Mouse (Mus musculus) small intestine, adult 2 months (tissue): ENCODE results near the gene Cnnm4. TPM values are rescaled to one million over a fixed set of nuclear protein-coding genes. Genes with fewer than 3 reads are reported as not detected.
A peak's percentile ranks its signal among the peaks of the same experiment; 100 is the strongest.

Source experiments
- H3K27ac ChIP-seq: fragments of 200-500 bp; 2 replicates; pipeline ENCODE4 v1.5.1; 2012; ENCODE audit warnings: low read depth, low read length, control low read depth, inconsistent platforms; ENCODE audit not compliant: insufficient read depth
- H3K27me3 ChIP-seq: fragments of 200-500 bp; 2 replicates; pipeline ENCODE4 v1.6.1; 2012; ENCODE audit warnings: mild to moderate bottlenecking, moderate library complexity, low read length, inconsistent platforms; ENCODE audit not compliant: control insufficient read depth, insufficient read depth
- H3K36me3 ChIP-seq: fragments of 200-500 bp; 2 replicates; pipeline ENCODE4 v1.6.1; 2012; ENCODE audit warnings: mild to moderate bottlenecking, low read length, control low read depth, inconsistent platforms; ENCODE audit not compliant: control insufficient read depth, insufficient read depth
- H3K4me1 ChIP-seq: fragments of 200-500 bp; 2 replicates; pipeline ENCODE4 v1.6.1; 2012; ENCODE audit warnings: low read length, inconsistent platforms, mixed read lengths; ENCODE audit not compliant: control insufficient read depth, insufficient read depth, insufficient read length
- H3K4me3 ChIP-seq: fragments of 200-500 bp; 2 replicates; pipeline ENCODE4 v1.5.1; 2012; ENCODE audit warnings: low read depth, mild to moderate bottlenecking, control low read depth, inconsistent platforms, low read length, moderate library complexity
- CTCF ChIP-seq: fragments of 200-500 bp; IDR thresholded peaks from 2 replicates; pipeline ENCODE4 v1.5.1; 2012; ENCODE audit warnings: low read depth, mild to moderate bottlenecking, control low read depth, inconsistent platforms, low read length, moderate library complexity, mixed read lengths; ENCODE audit not compliant: insufficient replicate concordance, insufficient read length; ENCODE audit errors: extremely low read depth
- POLR2A ChIP-seq: fragments of 200-500 bp; IDR thresholded peaks from 2 replicates; pipeline ENCODE4 v1.6.1; 2012; ENCODE audit warnings: low read depth, mild to moderate bottlenecking, control low read depth, inconsistent platforms, low read length, moderate library complexity
- WGBS: fragments of 180-500 bp; shearing (Covaris S2); methylation state at CpG from one replicate; pipeline ENCODE4 v1.1.7; 2018; 5-methylcytosine and 5-hydroxymethylcytosine counted together
- polyA plus RNA-seq: library from polyadenylated mRNA; depleted of rRNA; stranded (reverse); fragments of >200 nt; gene quantifications from 2 replicates; pipeline ENCODE4 v1.2.3, GENCODE M21; 2012

Cnnm4 gene
- polyA plus RNA-seq, 1 experiment: 107 TPM

DNA sequence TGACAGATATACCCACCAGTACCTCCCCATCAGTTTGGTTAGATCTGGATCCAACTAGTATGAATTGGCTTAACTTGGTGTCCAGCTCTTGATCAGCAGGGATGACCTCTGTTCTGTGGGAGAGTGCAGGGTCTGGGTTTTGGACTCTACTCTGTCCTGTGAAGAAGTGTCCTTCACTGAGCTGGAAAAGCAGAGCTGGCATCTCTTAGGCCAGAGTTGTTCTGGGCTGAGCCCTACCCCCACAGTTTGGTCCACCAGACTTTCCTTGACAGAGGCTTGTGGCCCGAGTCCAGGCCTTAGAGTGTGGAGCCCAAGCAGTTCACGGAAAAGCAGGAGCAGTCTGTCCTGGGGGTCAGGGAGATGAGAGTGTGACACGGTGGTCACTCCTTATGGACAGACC is 3.2 kb downstream of the Cnnm4 start:
- Histone ChIP-seq H3K4me3 (peak overlapping the region; percentile 74), H3K27me3 (no peaks in the 10 kb centered on the region), H3K27ac (peak overlapping the region; percentile 99), H3K36me3 (0 out of 2 replicates have a peak, but pooled peaks cover 7% of the 10 kb centered on the region), H3K4me1 (peaks cover 19% of the 10 kb centered on the region)
- 14% methylated on average over 3 of the region's 3 CpGs for whole genome bisulfite sequencing
- peak; percentile 26; the same call in 1 of the 2 replicates for TF ChIP-seq POLR2A
- no peak for TF ChIP-seq CTCF

DNA sequence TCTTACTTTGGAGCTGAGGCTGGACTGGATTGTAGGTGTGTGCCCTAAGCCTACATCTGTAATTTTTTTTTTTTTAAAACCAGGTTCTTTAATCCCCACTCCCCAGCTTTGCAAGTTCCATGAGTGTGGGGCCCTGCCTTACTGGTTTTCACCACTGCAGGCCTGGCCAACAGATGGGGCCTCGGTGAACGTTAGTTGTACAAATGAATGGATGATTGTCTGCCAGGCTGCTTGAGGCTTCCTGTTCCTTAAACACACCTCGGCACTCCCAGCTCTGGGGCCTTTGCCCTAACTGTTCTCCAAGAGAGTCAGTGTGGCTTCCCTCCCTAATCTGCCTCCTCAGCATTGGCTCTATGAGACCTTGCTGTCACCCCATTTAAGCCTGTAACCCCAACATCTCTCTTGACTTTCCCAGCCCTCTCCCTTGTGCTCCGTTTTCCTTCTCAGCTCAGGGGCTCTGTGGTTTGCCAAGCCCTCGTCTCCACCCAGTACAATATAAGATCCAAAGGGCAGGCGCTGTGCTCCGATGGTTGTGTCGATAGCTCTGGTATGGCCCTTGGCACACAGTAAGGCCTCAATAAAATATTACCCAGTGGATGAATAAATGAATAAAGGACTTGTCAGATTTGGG is 4.2 kb downstream of the Cnnm4 start:
- WGBS: 15% methylated on average over 8 of the region's 8 CpGs
- Histone ChIP-seq H3K4me3 (peak overlapping the region; percentile 74), H3K36me3 (0 out of 2 replicates have a peak, but pooled peaks cover 9% of the 10 kb centered on the region), H3K27me3 (no peaks in the 10 kb centered on the region), H3K27ac (peak overlapping the region; percentile 99), H3K4me1 (peaks cover 21% of the 10 kb centered on the region)
- TF ChIP-seq POLR2A (peak; percentile 70; the same call in 1 of the 2 replicates), CTCF (no peak)

DNA sequence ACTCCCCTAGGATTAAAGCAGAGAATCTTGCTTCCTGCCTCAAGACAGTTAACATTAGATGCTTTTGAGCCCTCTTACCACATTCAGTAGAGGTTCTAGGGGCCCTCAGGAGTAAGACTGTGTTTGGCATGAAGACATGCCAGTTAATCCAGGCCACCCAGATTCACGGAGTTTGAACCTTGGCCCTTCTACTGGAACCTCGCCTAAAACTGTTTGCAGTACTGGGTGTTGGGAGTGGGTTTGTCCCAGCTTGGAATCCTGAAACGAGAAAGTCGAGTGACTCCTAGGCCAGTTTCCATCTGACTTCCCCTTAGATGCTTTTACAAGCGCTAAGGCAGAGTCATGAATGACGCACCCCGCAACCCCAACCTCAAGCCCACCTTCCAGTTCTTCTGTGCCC is 5.0 kb downstream of the Cnnm4 start:
- H3K27me3 ChIP-seq: no peaks in the 10 kb centered on the region
- 26% methylated on average over 7 of the region's 7 CpGs for WGBS
- peak overlapping the region; percentile 56 for H3K4me3 ChIP-seq
- H3K4me1 ChIP-seq: peaks cover 21% of the 10 kb centered on the region
- H3K36me3 ChIP-seq: 0 out of 2 replicates have a peak, but pooled peaks cover 9% of the 10 kb centered on the region
- no peak for TF ChIP-seq POLR2A
- TF ChIP-seq CTCF: no peak
- H3K27ac ChIP-seq: peak overlapping the region; percentile 99

DNA sequence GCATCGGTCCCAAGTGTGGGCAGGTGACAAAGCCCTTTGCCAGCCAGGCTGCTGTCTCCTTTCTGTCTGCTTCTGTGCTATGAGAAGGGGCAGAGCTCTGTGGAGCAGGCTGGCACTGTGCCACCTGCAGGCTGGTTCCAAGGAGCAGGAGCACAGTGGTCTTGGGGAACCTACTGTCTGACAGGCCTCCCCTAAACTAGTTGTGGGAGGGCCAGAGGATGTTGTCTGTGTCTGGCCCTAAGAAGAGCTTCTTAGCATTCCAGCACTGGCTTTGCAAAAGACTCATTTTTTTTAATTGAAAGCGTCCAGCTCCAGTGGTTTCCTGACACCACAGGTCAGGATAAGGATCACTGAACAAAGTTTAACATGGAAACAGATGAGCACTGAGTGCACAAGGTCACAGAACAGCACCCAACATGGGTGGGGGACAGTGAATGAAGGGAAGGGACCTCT is 6.9 kb downstream of the Cnnm4 start:
- Histone ChIP-seq H3K4me1 (peaks cover 27% of the 10 kb centered on the region), H3K27ac (peak overlapping the region; percentile 69), H3K4me3 (peak overlapping the region; percentile 24), H3K27me3 (no peaks in the 10 kb centered on the region), H3K36me3 (0 out of 2 replicates have a peak, but pooled peaks cover 10% of the 10 kb centered on the region)
- TF ChIP-seq CTCF: no peak
- TF ChIP-seq POLR2A: no peak
- WGBS: 16% methylated on average over 2 of the region's 2 CpGs

DNA sequence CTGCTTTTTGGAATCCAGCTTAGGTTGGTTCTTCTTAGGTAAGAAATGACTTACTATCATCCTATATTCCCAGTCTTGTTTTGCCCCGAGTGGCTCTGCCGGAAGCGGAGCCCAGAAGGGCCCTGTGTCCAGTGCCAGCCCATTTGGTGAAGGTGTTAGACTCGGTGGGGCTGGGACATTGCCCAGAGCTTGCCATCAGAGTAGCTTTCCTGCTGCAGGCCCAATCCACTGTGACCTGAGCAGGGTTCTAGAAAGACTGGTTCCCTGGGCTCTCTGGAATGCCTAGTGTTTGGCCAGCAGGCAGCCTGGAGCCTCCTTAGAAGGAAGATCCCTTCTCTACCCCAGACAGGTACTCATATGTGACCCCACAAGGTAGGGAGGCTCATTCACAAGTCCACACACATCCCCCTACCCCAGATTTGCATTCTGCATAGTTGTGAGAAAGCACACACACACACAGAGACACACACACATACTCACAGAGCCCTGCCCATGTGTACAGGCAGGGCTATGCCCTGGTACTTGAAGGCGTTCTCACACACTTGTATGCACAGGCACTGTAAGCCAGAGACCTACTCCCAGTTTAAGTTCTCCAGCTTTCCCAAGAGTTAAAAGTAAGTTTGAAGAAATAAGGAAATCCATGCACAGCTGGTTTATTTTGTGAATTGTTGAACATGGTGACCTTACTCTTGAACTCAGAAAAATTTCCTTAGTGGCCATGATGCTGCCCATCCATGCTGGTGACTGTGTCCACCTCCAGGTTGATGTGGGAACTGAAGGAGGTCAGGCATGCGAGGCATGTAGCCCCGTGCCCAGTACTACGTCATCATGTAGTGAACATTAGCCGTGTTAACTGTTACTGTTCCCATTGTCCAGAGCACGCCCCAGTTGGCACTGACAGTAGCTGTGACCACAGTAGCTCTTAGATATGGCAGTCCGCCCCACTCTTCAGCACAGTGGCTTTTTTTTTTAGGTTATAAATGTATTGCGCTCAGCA is 8.8 kb downstream of the Cnnm4 start:
- Histone ChIP-seq H3K4me3 (no peak overlapping the region), H3K27ac (no peak overlapping the region), H3K27me3 (no peaks in the 10 kb centered on the region), H3K4me1 (peaks cover 37% of the 10 kb centered on the region), H3K36me3 (peaks cover 11% of the 10 kb centered on the region; the same call in 1 of the 2 replicates)
- TF ChIP-seq CTCF (no peak), POLR2A (no peak)
- 83% methylated on average over 12 of the region's 12 CpGs for WGBS

DNA sequence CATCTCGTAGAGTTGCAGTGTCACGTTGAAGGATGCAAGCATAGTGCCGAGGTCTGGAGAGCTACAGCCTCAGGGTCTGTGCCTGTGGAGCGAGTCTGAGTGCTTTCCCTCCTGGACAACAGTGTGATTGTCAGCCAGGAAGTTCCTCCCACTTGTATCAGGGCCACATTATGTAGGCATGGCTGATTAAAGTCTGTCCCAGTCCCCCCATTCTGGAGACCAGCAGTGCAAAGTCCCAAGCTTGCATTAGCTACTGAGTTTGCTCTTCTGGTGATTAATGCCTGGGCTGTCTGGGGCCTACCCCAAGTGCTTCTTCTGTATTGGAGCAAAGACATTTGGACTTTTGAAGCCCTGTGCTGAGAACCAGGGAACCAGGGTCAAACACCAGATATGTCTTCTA is 12.4 kb downstream of the Cnnm4 start:
- H3K4me1 ChIP-seq: peaks cover 33% of the 10 kb centered on the region
- H3K27me3 ChIP-seq: no peaks in the 10 kb centered on the region
- TF ChIP-seq POLR2A (no peak), CTCF (peak; percentile 6; the same call in 1 of the 2 replicates)
- H3K4me3 ChIP-seq: no peak overlapping the region
- WGBS: 28% methylated on average over 4 of the region's 4 CpGs
- peak overlapping the region; percentile 45 for H3K27ac ChIP-seq
- H3K36me3 ChIP-seq: peaks cover 17% of the 10 kb centered on the region

DNA sequence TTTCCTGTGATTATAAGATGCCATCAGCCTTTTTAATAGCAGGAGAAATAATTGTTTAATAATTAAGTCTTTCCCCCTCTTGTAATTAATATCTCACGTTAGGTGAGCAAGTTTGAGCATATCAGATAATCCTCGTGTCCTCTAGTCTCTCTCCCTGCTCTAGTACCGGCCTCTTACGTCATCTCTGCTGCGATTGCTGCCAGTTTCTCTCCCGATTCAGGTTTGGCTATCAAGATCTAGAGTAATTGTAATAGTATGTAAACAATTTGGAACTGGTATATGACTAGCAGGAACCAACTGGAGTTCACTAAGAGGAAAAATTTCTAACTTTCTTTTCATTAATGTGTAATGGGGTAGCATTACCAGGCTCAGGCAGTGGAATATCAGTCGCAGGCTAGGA is 13.7 kb downstream of the Cnnm4 start:
- 18% methylated on average over 7 of the region's 7 CpGs for WGBS
- H3K36me3 ChIP-seq: peaks cover 11% of the 10 kb centered on the region
- H3K4me3 ChIP-seq: no peak overlapping the region
- H3K4me1 ChIP-seq: peaks cover 32% of the 10 kb centered on the region
- no peaks in the 10 kb centered on the region for H3K27me3 ChIP-seq
- H3K27ac ChIP-seq: no peak overlapping the region; the same call in 1 of the 2 replicates
- TF ChIP-seq CTCF (no peak), POLR2A (no peak)
